15 mouse cellular contexts compared by ENCODE assay signal in the genomic region with DNA sequence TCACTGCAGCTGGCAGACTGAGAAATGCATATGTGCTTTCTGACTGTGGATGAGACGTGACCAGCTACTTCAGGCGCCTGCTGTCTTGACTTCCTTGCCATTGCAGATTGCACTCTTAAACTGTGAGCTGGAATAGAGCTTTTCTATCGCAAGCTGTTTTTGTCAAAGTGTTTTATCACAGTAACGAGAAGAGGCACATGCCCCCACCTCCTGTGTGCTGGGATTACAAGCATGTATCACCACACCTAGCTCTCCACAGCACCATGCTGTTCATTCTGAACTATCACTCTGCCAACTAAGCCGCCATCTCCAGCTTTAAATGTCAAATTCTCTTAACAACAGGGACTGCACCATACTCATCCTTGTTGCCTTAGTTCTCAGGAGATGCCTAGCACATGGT.
"Had no signal": no experiment of that assay in that cellular context is flagged by ENCODE, and none has a peak within 500 bp of the region (broad histone marks: within the 10 kb centered on the region; RNA-seq: fewer than 3 reads in every experiment).

No protein-coding gene starts in this region.

- H3K27me3 ChIP-seq: midbrain, embryonic 13.5 days; midbrain, embryonic 15.5 days; neural tube, embryonic 12.5 days; stomach, embryonic 15.5 days had no signal

- H3K27ac ChIP-seq: midbrain, embryonic 13.5 days; midbrain, embryonic 15.5 days; neural tube, embryonic 12.5 days; stomach, embryonic 15.5 days; stomach, postnatal 0 days had no signal

- DNase-seq: lung, adult 18-20 months; lung, embryonic 14.5 days; lung, postnatal 10 days; lung, postnatal 4 days; right cerebral cortex, postnatal 14 days; thymus, adult 2 months; thymus, postnatal 25 days; thymus, postnatal 4 days had no signal

- H3K36me3 ChIP-seq: midbrain, embryonic 13.5 days; midbrain, embryonic 15.5 days; neural tube, embryonic 12.5 days; stomach, embryonic 15.5 days had no signal

- H3K4me2 ChIP-seq: lung, embryonic 14.5 days; midbrain, embryonic 11.5 days; midbrain, embryonic 13.5 days; midbrain, embryonic 15.5 days; neural tube, embryonic 12.5 days; stomach, embryonic 15.5 days had no signal

- H3K9me3 ChIP-seq: megakaryocyte, embryonic 14.5 days; midbrain, embryonic 13.5 days; midbrain, embryonic 15.5 days; neural tube, embryonic 12.5 days; stomach, embryonic 15.5 days had no signal

- ATAC-seq: midbrain, embryonic 13.5 days; midbrain, embryonic 15.5 days had no signal

- H3K4me3 ChIP-seq: megakaryocyte, embryonic 14.5 days; midbrain, embryonic 13.5 days; midbrain, embryonic 15.5 days; neural tube, embryonic 12.5 days; stomach, embryonic 15.5 days had no signal

- H3K9ac ChIP-seq: lung, embryonic 14.5 days; midbrain, embryonic 13.5 days; midbrain, embryonic 15.5 days; neural tube, embryonic 12.5 days; stomach, embryonic 15.5 days had no signal
